Mouse (Mus musculus) induced T-regulatory cell, adult 2 months (primary cell): Measurements from ENCODE around the gene Zfp831.
A peak's percentile ranks its signal among the peaks of the same experiment; 100 is the strongest.

Experiments used
- DNase-seq: peaks from one replicate; pipeline ENCODE4 v3.0.0-alpha.2; 2012; ENCODE audit warnings: low read depth

Zfp831 gene

DNA sequence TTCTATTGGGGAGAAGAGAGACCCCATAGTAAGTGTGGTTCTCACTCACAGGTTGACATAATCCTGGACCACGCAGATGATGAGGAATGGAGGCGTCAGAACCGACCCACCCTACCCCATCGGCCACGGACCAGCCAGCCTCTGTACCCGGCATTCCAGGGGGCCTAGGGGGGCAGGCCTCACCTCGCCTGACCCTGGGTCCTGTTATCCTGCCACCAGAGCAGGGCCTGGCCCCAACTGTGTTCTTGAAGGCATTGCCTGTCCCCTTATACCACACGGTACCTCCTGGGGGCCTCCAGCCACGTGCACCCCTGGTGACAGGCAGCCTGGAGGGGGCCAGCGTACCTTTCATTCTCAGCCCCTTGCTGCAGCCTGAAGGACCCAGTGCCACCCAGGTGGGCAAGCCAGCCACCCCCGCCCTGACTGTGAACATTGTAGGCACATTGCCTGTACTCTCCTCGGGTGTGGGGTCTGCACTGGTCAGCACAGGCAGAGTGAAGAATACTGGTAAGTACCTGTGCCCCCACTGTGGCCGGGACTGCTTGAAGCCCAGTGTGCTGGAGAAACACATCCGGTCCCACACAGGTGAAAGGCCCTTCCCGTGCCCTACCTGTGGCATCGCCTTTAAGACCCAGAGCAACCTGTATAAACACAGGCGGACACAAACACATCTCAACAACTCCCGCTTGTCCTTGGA, at the start of gene Zfp831:
TSS of gene Zfp831 (plus strand) at position 87 of the 697 bp plus-strand sequence.
- DNase-seq: no peak

DNA sequence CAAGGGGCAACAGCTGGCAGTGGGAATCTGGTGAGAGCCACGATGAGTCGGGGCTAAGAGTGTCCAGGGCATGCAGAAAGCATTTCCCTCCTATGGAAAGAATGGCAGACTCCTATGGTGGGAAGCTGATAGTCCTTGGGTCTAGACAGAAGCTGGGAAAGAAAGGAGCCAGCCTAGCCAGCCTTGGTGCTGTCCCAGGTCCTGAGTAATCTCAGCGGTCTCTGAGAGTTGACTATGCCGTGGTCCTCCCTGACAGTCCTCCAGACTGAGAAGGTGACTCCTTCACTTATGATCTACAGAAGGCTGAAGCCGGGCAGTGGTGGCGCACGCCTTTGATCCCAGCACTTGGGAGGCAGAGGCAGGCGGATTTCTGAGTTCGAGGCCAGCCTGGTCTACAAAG, 48.4 kb upstream of the Zfp831 start:
- DNase-seq: no peak

DNA sequence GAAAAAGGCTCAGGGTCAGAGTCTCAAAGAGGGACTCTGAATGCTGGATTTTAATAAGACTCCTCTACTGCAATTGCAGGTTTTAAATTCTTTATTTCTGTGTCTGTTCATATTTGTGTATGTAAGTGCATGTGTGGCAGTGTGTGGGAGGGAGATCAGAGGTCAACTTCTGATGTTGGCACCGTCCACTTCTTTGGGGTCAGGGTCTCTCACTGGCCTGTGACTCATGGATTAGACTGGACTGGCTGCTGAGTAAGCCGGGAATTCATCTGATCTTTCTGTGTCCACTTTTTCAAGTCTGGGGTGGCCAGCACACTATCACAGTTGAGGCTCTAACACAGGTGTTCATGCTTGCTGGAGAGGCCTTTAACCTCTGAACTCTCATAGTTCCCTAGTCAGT, 47.7 kb upstream of the Zfp831 start:
- DNase-seq: no peak

DNA sequence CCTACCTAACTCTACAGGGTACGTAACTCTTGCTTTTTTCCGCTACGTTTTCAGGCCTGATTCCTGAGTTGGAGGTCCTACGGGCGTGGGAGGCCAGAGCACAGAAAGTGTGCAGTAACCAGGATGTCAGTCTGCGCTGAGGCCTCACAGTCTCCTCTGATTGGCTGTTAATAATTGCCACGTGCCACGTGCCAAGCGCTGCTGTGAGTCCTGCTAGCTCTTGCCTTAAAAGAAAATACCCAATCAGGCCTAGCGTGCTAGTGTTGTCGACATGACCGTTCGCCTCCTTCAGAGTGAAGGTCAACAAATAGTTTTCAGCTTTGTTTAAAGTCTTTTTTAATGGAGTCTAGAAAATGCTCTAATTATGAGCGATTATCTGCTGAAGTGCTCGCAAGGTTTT, 46.9 kb upstream of the Zfp831 start:
- DNase-seq: no peak

DNA sequence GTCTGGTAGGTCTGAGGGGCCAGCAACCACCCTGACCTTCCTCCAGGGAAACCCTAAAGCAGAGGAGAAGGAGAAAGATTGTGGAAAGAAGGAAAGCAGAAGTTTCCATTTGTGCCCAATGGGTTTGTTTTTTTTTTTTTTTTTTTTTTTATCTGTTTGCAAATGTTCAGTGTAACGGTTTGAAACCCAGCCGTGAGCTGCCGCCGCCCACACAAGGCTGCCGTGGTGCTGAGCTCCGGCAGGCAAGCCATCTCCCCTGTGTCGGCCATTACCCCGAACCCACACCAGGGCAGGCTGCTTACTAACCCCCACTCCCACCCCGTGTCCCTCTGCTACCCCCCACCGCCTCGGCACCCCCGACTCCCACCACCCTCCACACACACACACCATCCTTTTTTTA, 44.9 kb upstream of the Zfp831 start:
- peak; percentile 76 for DNase-seq

DNA sequence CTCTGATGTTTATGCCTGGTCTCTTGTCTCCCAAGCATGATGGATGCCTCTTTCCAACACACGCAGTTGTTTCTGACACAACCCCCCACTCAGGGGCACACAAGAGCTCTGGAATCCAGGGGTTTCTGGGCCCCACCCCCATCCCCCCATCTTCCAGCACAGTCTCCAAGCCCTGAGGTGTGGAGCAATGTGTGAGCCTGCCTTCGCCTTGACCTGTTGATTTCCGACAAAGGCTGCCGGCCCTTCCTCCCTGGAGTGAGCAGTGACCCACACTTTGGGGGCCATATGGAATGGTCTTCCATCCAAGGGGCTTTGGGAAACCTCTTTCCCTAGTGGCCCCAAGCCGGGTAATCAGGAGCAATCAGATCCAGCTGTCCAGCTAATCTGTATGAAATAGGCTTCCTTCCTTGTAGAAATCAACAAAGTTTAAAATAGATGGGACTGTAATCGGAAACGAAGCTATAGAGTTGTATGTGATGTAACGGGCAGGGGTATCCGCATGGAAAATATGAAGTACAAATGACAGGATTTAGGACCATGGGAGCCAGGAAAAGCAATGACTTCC, 44.2 kb upstream of the Zfp831 start:
- DNase-seq: peak; percentile 54

DNA sequence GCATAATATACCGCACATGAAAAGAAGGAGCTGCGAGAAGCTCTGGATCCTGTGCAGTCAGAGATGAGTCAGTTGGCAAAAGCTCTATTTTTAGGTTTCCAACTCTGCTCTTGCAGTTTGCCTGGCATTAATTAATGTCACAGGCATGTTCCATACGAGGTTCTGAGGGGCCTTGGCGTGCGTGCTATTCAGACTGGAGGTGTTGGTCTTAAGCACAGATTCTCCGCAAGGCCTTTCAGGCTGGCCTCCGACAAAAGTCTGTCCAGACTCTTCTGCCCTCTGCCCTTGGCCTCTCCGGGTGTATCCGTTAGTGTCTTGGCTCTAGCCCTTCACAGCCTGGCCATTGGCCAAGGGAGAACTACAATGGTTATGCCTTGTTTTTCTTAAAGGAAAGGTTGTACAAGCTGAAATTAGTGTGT, 43.5 kb upstream of the Zfp831 start:
- peak; percentile 60 for DNase-seq

DNA sequence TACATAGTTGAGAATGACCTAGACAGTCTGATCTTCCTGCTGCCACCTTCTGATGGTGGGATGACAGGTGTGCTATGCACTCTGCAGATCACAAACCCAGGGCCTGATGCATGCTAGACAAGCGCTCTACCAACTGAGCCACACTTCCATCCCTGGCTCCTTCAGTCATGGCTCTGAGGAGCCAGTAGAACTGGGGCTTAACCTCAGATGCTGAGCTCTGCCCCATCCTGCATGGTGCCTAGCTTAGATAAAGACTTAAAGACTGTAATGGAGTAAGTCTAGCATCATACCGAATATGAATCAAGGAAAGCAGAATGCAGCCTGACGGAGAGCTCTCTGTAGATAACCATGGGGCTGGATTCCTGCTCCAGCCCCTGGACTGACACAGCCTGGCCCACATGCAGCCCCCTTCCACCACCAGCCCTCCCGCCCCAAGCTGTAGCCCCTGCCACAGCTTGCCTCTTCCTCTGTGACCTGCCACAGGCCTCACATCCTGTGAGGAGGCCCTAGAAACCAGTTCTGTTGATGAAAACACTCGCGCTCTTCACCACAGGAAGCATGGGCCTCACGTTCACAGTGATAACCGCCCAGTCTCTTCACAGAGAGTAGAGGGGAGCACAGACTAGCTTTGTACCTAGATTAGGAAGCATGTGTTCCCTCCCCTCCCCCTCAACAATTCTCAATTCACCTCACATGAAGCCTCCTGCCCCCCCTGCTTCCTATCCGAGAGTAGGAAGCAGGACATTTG, 41.2 kb upstream of the Zfp831 start:
- DNase-seq: peak; percentile 95

DNA sequence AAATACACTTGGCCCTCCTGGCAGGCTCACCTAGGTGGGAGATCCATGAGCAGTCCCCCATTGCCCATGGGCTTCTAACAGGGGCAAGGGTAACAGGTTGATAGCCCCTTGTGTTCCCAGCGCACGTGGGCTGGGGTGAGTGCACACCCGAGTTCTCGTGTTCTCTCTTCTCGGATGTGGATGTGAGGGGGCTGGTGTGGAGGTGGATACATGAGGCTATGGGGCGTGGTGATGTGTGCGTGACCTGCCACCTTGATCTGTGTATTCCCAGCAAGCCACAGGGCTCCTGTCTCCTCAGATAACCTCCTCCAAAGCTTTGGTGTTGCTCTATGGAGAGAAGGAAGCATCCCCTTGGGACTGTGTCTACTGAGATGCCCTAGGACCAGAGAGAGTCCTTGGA, 40.0 kb upstream of the Zfp831 start:
- DNase-seq: peak; percentile 62

DNA sequence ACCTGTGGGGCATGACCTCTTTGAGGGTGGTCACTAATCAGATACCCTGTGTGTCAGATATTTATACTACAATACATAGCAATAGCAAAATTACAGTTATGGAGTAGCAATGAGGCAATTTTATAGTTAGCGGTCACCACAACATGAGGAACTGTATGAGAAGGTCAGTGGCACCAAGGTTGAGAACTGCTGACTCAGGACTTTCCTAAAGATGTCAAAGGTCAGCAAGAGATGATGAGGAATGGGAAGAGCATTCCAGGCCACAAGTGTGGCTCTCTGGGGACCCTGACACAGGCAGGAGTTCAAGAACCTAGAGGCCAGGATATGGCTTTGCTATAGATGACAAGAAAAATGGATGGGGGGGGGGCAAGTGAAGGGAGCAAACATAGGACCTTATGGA, 38.3 kb upstream of the Zfp831 start:
- DNase-seq: no peak

DNA sequence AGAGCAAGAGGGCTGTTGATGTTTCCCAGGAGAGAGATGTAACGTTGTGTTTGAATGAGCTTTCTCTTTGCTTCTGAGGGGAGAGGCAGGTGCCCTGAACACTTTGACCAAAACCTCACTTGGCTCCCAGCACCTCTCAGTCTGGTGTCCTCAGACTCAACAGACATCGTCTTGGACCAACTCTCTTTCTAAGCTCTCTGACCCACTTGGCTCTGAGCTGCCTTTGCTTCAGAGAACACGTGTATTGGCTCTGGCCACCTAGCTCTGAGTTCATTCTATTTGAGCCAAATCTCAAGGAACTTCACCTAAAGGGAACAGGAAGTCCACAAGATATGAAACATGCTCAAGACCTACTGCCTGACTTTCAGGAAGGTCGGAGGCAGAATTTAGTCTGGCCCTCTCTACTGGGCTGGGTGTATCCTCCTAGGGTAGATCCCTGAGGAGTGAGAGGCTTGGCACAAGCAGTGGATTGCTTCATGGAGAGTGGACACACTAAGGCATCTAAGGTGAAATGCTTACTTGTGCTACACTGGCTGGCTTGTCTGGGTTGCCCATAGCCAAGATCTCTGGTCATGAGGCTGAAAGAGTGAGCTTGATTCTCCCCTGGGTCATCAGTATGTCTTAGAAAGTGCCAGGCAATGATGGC, 37.8 kb upstream of the Zfp831 start:
- no peak for DNase-seq

DNA sequence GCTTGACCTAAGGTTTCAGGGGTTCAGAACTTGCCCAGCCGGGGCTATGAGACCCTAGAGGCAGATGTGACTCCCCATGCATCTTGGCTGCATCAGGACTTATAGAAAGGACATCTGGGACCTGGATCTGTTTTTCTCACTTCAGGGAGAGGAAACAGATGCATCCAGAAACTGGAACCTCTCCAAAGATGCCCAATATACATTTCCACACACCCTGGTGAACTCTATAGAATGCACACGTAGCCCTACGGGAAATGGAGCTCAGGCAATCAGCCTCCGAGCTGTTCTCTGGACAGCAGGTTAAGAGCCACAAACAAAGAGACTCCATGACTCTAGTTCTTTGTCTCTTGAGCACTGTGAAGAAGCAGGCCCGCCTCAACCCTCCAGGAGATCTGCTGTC, 37.0 kb upstream of the Zfp831 start:
- DNase-seq: no peak

DNA sequence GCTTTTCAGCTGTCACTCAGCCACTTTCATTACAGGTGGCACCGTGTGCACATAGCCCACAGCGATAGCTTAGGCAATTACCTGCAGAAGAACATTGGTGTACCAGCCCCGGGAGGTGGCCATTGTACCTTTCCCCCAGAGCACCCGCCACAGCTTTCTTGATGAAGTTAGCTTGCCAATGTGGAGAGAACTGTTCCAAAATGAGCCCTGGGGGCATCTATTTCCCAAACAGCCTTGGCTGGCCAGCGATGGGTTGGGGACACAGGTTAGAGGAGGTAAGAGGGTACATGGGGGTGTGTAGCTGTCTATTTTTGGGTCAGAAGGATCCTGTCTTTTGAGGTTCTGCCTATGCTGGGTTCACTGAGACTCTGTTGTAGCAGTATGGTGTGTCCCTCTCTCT, 33.4 kb upstream of the Zfp831 start:
- no peak for DNase-seq

DNA sequence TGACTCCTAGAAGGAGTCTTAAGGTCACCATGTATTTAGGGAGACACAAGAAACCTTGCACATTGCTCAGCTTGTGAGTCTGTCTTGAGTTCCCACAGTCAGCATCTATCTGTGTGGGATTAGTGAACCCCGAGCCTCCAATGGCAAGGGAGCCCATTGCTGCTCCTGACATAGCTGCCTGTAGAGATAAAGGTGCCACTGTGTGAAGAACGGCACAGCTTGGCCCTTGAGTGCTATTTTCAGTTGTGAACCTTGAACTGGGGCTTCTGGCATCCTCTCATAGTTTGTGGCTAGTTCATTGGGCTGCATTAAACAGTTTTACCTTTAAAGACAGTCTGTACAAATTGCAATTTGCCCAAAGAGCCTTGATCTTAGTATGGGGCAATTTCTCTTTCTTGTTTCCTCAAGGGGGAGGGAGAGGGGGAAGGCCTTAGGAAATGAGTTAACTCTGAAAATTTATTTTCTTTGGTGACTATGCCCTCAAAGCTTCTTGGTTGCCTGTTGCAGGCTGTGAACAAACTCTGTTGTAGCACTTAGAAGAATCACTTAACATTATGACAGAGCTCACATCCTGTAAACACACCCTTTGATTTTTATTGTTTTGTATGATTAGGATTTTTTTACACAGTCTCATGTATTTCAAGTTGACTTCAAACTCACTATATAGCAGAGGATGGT, 30.8 kb upstream of the Zfp831 start:
- peak; percentile 68 for DNase-seq

DNA sequence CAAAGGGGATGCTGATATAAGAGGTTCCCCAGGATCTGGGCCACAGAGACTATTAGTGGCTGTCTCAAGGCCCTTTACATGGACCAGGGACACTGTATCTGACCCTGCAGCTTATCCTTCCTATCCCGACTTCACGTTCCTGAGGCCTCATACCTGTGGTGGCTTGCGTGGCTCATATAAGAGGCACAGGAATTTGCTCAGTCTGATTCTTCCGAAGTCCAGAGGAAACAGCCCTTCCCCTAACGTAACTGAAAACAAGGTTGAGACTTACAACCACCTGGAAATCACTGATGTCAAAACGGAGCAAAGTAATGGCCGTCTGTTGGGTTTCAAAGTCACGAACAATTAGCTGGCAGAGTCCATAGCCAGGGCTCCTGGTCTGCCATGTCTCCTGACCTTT, 30.1 kb upstream of the Zfp831 start:
- DNase-seq: peak; percentile 62

DNA sequence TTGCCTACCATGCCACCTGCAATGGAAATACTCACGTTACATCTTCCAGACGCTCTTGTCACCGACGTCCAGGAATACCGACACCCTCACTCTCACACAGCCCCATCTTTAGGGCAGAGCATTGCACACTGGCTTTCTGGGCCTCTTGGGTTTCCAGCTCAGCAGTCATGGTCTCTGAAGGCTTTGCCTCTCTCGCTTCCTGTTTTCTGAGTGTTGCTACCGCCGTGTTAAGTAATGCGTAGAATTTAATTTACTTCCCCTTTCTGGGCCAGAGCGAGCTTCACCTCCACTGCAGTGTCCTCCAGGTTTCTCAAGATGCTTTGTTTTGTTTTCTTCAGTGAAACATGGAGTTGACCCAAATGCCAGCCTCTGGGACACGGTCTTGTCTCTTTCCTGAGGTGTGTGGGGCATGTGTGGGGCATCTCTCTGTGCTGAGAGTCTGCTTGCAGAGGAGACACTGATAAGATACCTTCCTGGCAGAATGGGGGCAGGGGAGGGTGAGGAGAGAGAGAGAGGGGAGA, 29.4 kb upstream of the Zfp831 start:
- peak; percentile 86 for DNase-seq

DNA sequence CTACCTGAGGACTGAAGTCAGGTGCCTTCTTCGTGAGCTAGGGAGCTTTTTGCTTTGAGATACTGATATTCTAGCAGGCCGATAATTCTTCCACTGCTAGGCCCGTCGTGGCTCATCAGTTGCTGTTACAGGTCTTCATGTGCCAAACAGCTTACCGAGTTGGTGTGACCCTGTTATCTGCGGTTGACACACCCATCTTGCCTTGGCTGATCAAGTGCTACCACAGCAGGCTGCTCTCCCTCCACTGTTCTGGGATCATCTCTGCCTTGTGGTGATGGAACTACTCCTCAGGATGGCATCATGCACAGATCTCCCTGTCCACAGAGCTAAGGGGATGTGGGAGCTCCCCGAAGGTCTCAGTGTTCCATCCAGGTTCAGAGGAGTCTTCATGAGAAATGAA, 21.5 kb upstream of the Zfp831 start:
- DNase-seq: no peak

DNA sequence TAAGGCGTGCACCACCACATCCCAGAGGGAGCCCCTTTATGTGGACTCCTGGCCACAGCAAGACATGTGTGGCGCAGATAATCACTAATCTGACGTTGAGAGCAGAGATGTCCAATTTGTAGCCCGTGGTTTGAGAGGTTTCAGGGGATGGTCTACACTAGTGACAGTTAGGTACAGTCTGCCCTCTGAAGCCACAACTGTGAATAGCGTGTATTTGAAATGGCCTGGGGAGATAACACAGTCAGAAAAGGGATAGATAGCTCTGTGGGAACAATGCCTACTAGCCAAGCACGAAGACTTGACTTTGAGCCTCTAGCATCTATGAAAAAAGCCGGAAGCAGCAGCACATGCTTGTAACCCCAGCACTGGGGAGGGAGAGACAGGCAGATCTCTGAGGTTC, 18.9 kb upstream of the Zfp831 start:
- DNase-seq: no peak

DNA sequence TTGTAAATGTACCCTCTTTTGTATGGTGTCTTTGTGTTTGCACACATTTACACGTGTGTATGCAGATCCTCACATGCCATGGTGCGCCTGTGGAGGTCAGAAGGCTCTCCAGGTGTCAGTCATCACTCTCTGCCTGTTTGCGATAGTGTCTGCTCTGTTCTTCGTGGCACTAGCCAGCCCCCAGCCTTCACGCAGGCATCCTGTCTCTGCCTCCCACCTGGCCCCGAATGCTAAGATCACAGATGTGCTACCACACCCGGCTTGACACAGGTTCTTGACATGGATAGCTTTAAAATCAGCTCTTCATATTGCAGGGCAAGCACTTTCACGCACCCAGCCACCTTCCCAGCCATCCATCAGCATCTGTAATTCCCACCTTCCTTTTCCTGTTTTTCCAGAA, 16.3 kb upstream of the Zfp831 start:
- DNase-seq: no peak

DNA sequence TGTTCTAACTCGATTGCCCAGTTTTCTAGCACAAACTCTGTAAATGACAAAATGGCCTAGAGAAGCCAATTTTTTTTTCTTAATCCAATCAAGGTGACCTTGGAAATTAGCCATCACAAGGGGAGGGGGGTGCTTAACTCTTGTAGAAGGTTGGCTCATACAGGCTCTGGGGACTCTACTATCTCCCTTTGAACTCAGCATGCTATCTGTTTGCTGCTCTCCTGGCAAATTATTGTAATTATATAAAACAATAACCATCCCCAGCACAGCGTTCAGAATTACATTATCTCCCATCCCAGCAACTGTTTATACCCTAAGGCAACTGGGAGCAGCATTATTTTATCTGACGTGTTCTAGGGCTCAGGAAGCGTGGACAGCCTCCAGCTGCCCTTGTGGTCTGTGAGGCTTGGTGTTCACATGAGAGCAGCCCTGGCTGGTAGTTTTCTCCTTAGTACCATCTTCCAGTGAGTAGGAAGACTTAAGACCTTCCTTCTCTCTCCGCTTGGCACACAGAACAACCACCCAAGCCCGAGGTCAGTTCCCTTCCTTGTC, 14.0 kb upstream of the Zfp831 start:
- DNase-seq: no peak

DNA sequence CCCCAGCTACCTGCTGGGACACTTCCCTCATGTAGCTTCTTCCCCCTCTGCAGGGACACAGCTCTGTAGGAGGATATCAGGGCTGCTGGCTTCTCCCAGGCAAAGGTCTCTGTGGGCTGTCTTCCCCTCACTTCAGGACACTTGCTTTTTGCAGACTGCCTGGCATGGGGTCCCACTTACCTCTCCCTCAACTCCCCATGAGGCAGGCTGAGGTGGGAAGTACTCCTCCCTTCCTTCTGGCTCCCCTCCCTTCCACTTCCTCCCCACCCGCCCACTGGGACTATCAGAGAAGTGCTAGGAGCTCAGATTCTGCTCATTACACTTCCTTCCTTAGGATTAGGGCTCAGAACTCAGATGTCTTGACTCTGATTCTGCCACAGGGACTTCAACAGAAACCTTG, 6.6 kb upstream of the Zfp831 start:
- DNase-seq: no peak

DNA sequence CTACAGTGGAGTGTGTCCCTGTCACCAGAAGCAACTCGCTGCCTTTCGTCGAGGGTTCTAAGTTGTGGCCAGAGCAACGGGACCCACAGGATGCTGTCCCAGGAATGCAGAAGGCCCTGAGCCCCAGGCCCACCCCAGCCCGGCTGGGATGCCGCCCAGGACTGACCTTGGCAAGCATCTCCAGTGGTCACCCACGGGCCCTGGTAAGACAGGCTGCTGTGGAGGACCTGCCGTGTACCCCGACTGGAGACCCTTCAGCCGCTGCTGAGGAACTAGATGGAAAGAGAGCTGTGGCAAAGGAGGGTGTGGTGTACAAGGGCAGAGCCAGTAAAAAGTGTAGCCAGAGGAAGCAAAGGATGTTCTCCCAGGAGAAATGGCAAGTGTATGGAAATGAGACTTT, 1.6 kb downstream of the Zfp831 start:
- DNase-seq: no peak
